Comparison of ENCODE assay signal across 8 mouse cellular contexts in the genomic region with DNA sequence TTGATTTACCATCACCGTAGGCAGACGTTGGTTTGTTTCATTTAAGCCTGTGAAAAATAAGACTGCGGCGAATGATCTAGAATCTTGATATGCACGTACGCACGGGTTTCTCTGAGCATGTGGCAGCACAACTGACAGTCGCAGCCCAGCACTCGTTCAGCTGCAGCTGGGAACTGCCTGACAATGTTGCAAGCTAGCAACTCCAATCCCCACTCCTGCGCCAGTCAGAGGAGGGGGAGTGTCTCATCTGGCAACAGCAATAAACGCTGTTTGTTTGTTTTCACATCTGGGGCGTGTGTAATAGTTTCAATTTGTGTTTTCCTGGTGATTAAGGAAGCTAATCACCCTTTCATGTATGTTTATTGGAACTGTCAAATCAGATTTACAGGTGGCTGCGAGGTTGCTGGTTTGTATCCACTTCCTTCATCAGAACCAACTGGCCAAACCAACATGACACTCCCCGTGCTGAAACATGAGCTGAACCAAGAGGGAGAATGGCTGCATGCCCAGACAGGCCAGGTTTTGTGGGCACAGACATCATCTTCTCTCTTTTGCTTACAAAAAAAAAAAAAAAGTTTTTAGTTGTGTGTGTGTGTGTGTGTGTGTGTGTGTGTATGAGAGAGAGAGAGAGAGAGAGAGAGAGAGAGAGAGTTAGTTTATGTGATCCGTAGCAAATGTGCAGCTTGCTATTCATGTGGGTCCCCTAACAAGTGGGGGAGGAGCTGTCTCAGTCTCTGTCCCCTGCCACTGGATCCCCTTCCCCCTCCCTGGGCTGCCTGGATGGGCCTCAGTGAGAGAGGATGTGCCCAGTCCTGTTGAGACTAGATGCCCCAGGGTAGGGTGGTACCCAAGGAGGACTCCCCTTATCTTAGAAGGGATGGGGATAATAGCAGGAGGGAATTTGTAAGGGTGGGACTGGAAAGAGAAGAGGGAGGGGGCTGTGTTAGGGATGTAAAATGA. TPM values are rescaled to one million over a fixed set of nuclear protein-coding genes. Genes with fewer than 3 reads are reported as not detected.
A peak's percentile ranks its signal among the peaks of the same experiment; 100 is the strongest.
DNase-seq lines count a peak whose midpoint lies in the region; ATAC-seq lines count a peak whose summit lies in the region.

No protein-coding gene starts in this region.

- H3K4me3 ChIP-seq in embryonic facial prominence, embryonic 12.5 days, result no peak overlapping the region

- no peaks in the 10 kb centered on the region for H3K9me3 ChIP-seq in embryonic facial prominence, embryonic 12.5 days

- H3K4me1 ChIP-seq in embryonic facial prominence, embryonic 12.5 days, result peaks cover 19% of the 10 kb centered on the region

- no peaks in the 10 kb centered on the region for H3K36me3 ChIP-seq in embryonic facial prominence, embryonic 12.5 days

- peak; percentile 4 for DNase-seq in left cerebral cortex, postnatal 25 days (ENCODE audit: low spot score in 2 of 2)
- no peak for DNase-seq in left cerebral cortex, adult 18-20 months (ENCODE audit: low spot score in 2 of 2)
- DNase-seq in NIH3T3 (ENCODE audit: low read depth), result peak; percentile 91
- DNase-seq in layer of hippocampus, postnatal 14 days (ENCODE audit: low spot score in 2 of 2), result peak; percentile 25 to 28
- peak; percentile 40 for DNase-seq in right cerebral cortex, postnatal 4 days
- no peak for DNase-seq in heart, postnatal 14 days

- intact Hi-C loops in left cerebral cortex, postnatal 25 days (cut with DNase I), result no loop called here
- intact Hi-C loops in heart, postnatal 14 days (cut with DNase I), result no loop called here

- WGBS in embryonic facial prominence, embryonic 12.5 days, result 17% methylated on average over 15 of the region's 15 CpGs

- peak overlapping the region; percentile 78 for H3K27ac ChIP-seq in embryonic facial prominence, embryonic 12.5 days

- peak overlapping the region; percentile 36 for H3K4me2 ChIP-seq in embryonic facial prominence, embryonic 12.5 days (replicated peaks)

- H3K27me3 ChIP-seq in embryonic facial prominence, embryonic 12.5 days, result no peaks in the 10 kb centered on the region

- H3K9ac ChIP-seq in embryonic facial prominence, embryonic 12.5 days, result peak overlapping the region; percentile 36; the same call in 1 of the 2 replicates

- ATAC-seq in embryonic facial prominence, embryonic 12.5 days (ENCODE audit: insufficient number of reproducible peaks, insufficient read depth, low FRiP score, low TSS enrichment), result peak; percentile 76
- no peak for ATAC-seq in megakaryocyte-erythroid progenitor cell, adult 5-6 weeks (replicated peaks; ENCODE audit: low FRiP score, low TSS enrichment, poor library complexity, severe bottlenecking)

RNA-seq across cellular contexts. Expression of gene Fbxo27, which starts 26.7 kb away (rescaled TPM):
- total RNA-seq in left cerebral cortex, postnatal 25 days (2021), result 10 to 100 TPM; 21.6 to 21.8 TPM
- 10 to 100 TPM; 24.6 TPM for total RNA-seq in left cerebral cortex, adult 18-20 months (2021)
- 8.6 and 11.9 TPM in 2 replicates for polyA plus RNA-seq in embryonic facial prominence, embryonic 12.5 days (2016; fragmentation: Nextera tagmentation; extraction: Ambion mirVana)
- 10 to 100 TPM; 14.5 to 15.7 TPM for total RNA-seq in layer of hippocampus, postnatal 14 days (2021)
- total RNA-seq in megakaryocyte-erythroid progenitor cell, adult 5-6 weeks (2014; fragmentation: Nextera tagmentation), result not detected in 2 replicates
- total RNA-seq in megakaryocyte-erythroid progenitor cell, adult 5-6 weeks (2017), result not detected in 2 replicates
- under 1 TPM; 0.17 to 0.62 TPM for total RNA-seq in heart, postnatal 14 days (2021)

RNA-seq across cellular contexts. Expression of gene Acp7, which starts 34.8 kb away (rescaled TPM):
- 1 to 10 TPM; 1.1 to 1.6 TPM for total RNA-seq in left cerebral cortex, postnatal 25 days (2021)
- 1 to 10 TPM; 2.2 to 2.4 TPM for total RNA-seq in left cerebral cortex, adult 18-20 months (2021)
- 0.18 TPM in 1 of 2 replicates, not detected in the other for polyA plus RNA-seq in embryonic facial prominence, embryonic 12.5 days (2016; fragmentation: Nextera tagmentation; extraction: Ambion mirVana)
- 1 to 10 TPM; 1.0 to 1.9 TPM for total RNA-seq in layer of hippocampus, postnatal 14 days (2021)
- not detected in 2 replicates for total RNA-seq in megakaryocyte-erythroid progenitor cell, adult 5-6 weeks (2014; fragmentation: Nextera tagmentation)
- not detected in 2 replicates for total RNA-seq in megakaryocyte-erythroid progenitor cell, adult 5-6 weeks (2017)
- total RNA-seq in heart, postnatal 14 days (2021), result not detected

RNA-seq across cellular contexts. Expression of gene Fbxo17, which starts 50.7 kb away (rescaled TPM):
- 1 to 10 TPM in 1 of 2 experiments, under 1 TPM in 1; 0.76 to 1.3 TPM for total RNA-seq in left cerebral cortex, postnatal 25 days (2021)
- total RNA-seq in left cerebral cortex, adult 18-20 months (2021), result 1 to 10 TPM; 1.9 to 2.3 TPM
- 15.9 and 19.7 TPM in 2 replicates for polyA plus RNA-seq in embryonic facial prominence, embryonic 12.5 days (2016; fragmentation: Nextera tagmentation; extraction: Ambion mirVana)
- under 1 TPM; 0.88 to 0.97 TPM for total RNA-seq in layer of hippocampus, postnatal 14 days (2021)
- total RNA-seq in megakaryocyte-erythroid progenitor cell, adult 5-6 weeks (2014; fragmentation: Nextera tagmentation), result 1.6 TPM in 1 of 2 replicates, not detected in the other
- total RNA-seq in megakaryocyte-erythroid progenitor cell, adult 5-6 weeks (2017), result 0.34 and 1.2 TPM in 2 replicates
- total RNA-seq in heart, postnatal 14 days (2021), result under 1 TPM; 0.44 to 0.74 TPM

Comparison
In these comparisons a context has a peak if more than half of its experiments do, and no peak if none do; other contexts are left out.
1. DNase-seq: peak in left cerebral cortex, postnatal 25 days (2 of 2), NIH3T3 (single experiment), layer of hippocampus, postnatal 14 days (2 of 2) and right cerebral cortex, postnatal 4 days (single experiment); none in left cerebral cortex, adult 18-20 months (0 of 2) and heart, postnatal 14 days (0 of 2).
2. RNA of gene Fbxo27, which starts 26.7 kb away (total RNA-seq): 24.6 TPM in left cerebral cortex, adult 18-20 months, 21.6 to 21.8 TPM in left cerebral cortex, postnatal 25 days and 14.5 to 15.7 TPM in layer of hippocampus, postnatal 14 days; 0.17 to 0.62 TPM in heart, postnatal 14 days and not detected in megakaryocyte-erythroid progenitor cell, adult 5-6 weeks; every median in the first group is over 4 times any median in the second.